11 mouse cellular contexts compared by ENCODE assay signal in the genomic region with DNA sequence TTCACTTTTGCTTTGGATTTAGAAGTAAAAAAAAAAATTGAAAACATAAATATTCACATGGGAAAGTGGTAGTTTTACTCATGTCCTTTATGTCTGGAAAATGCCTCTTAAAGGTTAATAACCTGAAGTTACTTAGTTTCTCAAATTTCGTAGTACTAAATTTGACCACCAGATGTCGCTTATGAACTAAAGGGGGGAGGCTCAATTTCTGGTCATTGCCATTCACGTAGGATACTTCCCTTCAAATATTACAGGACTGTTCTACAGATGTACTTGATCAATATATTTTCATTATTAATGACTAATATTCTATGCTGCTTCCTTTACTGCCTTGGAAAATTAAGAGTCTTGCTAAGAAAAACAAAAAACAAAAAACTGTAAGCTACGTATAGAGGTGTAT.
DNase-seq lines count a peak whose midpoint lies in the region; ATAC-seq and TF ChIP-seq lines count a peak whose summit lies in the region.
"Had no signal": no experiment of that assay in that cellular context is flagged by ENCODE, and none has a peak within 500 bp of the region (broad histone marks: within the 10 kb centered on the region; RNA-seq: fewer than 3 reads in every experiment).

No protein-coding gene starts in this region.

- no peak overlapping the region for H3K27ac ChIP-seq in hindbrain, embryonic 11.5 days (ENCODE audit: low read depth, low read length)
- H3K27ac ChIP-seq in hindbrain, embryonic 12.5 days, result no peak overlapping the region
- H3K27ac ChIP-seq in midbrain, postnatal 0 days (ENCODE audit: low read depth, low read length), result no peak overlapping the region
- no peak overlapping the region for H3K27ac ChIP-seq in midbrain, embryonic 16.5 days (ENCODE audit: low read length)
- H3K27ac ChIP-seq in stomach, postnatal 0 days (replicated peaks), result no peak overlapping the region
- H3K27ac ChIP-seq: liver, embryonic 15.5 days; neural tube, embryonic 12.5 days had no signal

- no peak for ATAC-seq in hindbrain, embryonic 11.5 days (ENCODE audit: low FRiP score)
- no peak for ATAC-seq in hindbrain, embryonic 12.5 days (ENCODE audit: low FRiP score)
- no peak for ATAC-seq in midbrain, postnatal 0 days (ENCODE audit: low FRiP score)
- no peak for ATAC-seq in midbrain, embryonic 16.5 days
- ATAC-seq in common myeloid progenitor, adult 5-6 weeks (replicated peaks; ENCODE audit: low read depth, poor library complexity, severe bottlenecking), result 0 out of 2 replicates have a peak, but pooled peaks have one; percentile 47
- no peak for ATAC-seq in stomach, postnatal 0 days (ENCODE audit: low FRiP score, low TSS enrichment)

- peak; percentile 69 for DNase-seq in hindbrain, embryonic 11.5 days (ENCODE audit: low spot score)
- DNase-seq in midbrain, postnatal 0 days (ENCODE audit: low spot score), result peak; percentile 63
- DNase-seq in stomach, postnatal 0 days (ENCODE audit: low spot score), result no peak
- DNase-seq in left cerebral cortex, postnatal 36 days (ENCODE audit: low spot score in 2 of 2), result no peak
- DNase-seq in kidney, adult 18-20 months, result no peak
- DNase-seq: kidney, postnatal 10 days had no signal

- no peak for TF ChIP-seq EP300 in stomach, postnatal 0 days (optimal IDR thresholded peaks at IDR 0.05)

- no peak overlapping the region for H3K4me3 ChIP-seq in hindbrain, embryonic 11.5 days (ENCODE audit: low read depth, low read length)
- H3K4me3 ChIP-seq in hindbrain, embryonic 12.5 days, result no peak overlapping the region
- no peak overlapping the region for H3K4me3 ChIP-seq in midbrain, postnatal 0 days (ENCODE audit: low read depth, low read length)
- no peak overlapping the region for H3K4me3 ChIP-seq in midbrain, embryonic 16.5 days (ENCODE audit: low read depth, low read length)
- no peak overlapping the region for H3K4me3 ChIP-seq in stomach, postnatal 0 days (ENCODE audit: low read depth, low read length)
- H3K4me3 ChIP-seq: liver, embryonic 15.5 days; neural tube, embryonic 12.5 days had no signal

- H3K9ac ChIP-seq in hindbrain, embryonic 11.5 days (ENCODE audit: low read depth, low read length), result no peak overlapping the region
- no peak overlapping the region for H3K9ac ChIP-seq in hindbrain, embryonic 12.5 days
- H3K9ac ChIP-seq in midbrain, postnatal 0 days (replicated peaks; ENCODE audit: low read length, poor library complexity, severe bottlenecking), result no peak overlapping the region
- H3K9ac ChIP-seq in midbrain, embryonic 16.5 days (ENCODE audit: low read depth, low read length), result no peak overlapping the region
- no peak overlapping the region for H3K9ac ChIP-seq in stomach, postnatal 0 days (ENCODE audit: low read length)
- H3K9ac ChIP-seq: liver, embryonic 15.5 days; neural tube, embryonic 12.5 days had no signal

- no peaks in the 10 kb centered on the region for H3K9me3 ChIP-seq in hindbrain, embryonic 11.5 days (ENCODE audit: control insufficient read depth, low read length)
- H3K9me3 ChIP-seq in hindbrain, embryonic 12.5 days (replicated peaks), result no peaks in the 10 kb centered on the region
- no peaks in the 10 kb centered on the region for H3K9me3 ChIP-seq in midbrain, postnatal 0 days (ENCODE audit: low read length)
- H3K9me3 ChIP-seq in midbrain, embryonic 16.5 days (replicated peaks; ENCODE audit: control insufficient read depth, low read length, poor library complexity, severe bottlenecking), result no peaks in the 10 kb centered on the region
- no peaks in the 10 kb centered on the region for H3K9me3 ChIP-seq in stomach, postnatal 0 days (ENCODE audit: control insufficient read depth, low read length)
- H3K9me3 ChIP-seq: liver, embryonic 15.5 days; neural tube, embryonic 12.5 days had no signal

- no peaks in the 10 kb centered on the region for H3K4me1 ChIP-seq in hindbrain, embryonic 11.5 days (replicated peaks; ENCODE audit: control insufficient read depth, insufficient read depth, low read length)
- H3K4me1 ChIP-seq in hindbrain, embryonic 12.5 days, result no peaks in the 10 kb centered on the region
- H3K4me1 ChIP-seq in midbrain, postnatal 0 days (ENCODE audit: insufficient read depth, low read length), result no peaks in the 10 kb centered on the region
- no peaks in the 10 kb centered on the region for H3K4me1 ChIP-seq in midbrain, embryonic 16.5 days (ENCODE audit: control insufficient read depth, insufficient read depth, low read length)
- no peaks in the 10 kb centered on the region for H3K4me1 ChIP-seq in stomach, postnatal 0 days (replicated peaks; ENCODE audit: control insufficient read depth, insufficient read depth)
- H3K4me1 ChIP-seq: liver, embryonic 15.5 days; neural tube, embryonic 12.5 days had no signal

- TF ChIP-seq CTCF in midbrain, postnatal 0 days (IDR thresholded peaks at IDR 0.05), result peak; percentile 80
- peak; percentile 78 for TF ChIP-seq CTCF in stomach, postnatal 0 days (IDR thresholded peaks at IDR 0.05; ENCODE audit: low read depth)

- intact Hi-C loops in left cerebral cortex, postnatal 36 days (cut with DNase I), result no loop called here

- no peak overlapping the region for H3K4me2 ChIP-seq in hindbrain, embryonic 11.5 days (replicated peaks; ENCODE audit: low read depth, low read length)
- no peak overlapping the region for H3K4me2 ChIP-seq in hindbrain, embryonic 12.5 days (replicated peaks)
- no peak overlapping the region for H3K4me2 ChIP-seq in midbrain, postnatal 0 days (ENCODE audit: low read depth, low read length, poor library complexity, severe bottlenecking)
- no peak overlapping the region for H3K4me2 ChIP-seq in midbrain, embryonic 16.5 days (ENCODE audit: low read length)
- H3K4me2 ChIP-seq in stomach, postnatal 0 days (replicated peaks; ENCODE audit: low read depth), result no peak overlapping the region
- H3K4me2 ChIP-seq: liver, embryonic 15.5 days; neural tube, embryonic 12.5 days had no signal

- H3K36me3 ChIP-seq in hindbrain, embryonic 11.5 days (ENCODE audit: control insufficient read depth, insufficient read depth, low read length), result peaks cover 8% of the 10 kb centered on the region; the same call in 1 of the 2 replicates
- peaks cover 78% of the 10 kb centered on the region for H3K36me3 ChIP-seq in hindbrain, embryonic 12.5 days
- H3K36me3 ChIP-seq in midbrain, postnatal 0 days (ENCODE audit: insufficient read depth, low read length), result peaks cover 57% of the 10 kb centered on the region
- H3K36me3 ChIP-seq in midbrain, embryonic 16.5 days (ENCODE audit: control insufficient read depth, insufficient read depth, low read length), result peaks cover 42% of the 10 kb centered on the region
- H3K36me3 ChIP-seq in stomach, postnatal 0 days (ENCODE audit: control insufficient read depth, insufficient read depth, low read length), result peaks cover 29% of the 10 kb centered on the region

- H3K27me3 ChIP-seq in hindbrain, embryonic 11.5 days (ENCODE audit: control insufficient read depth, insufficient read depth, low read length), result no peaks in the 10 kb centered on the region
- H3K27me3 ChIP-seq in hindbrain, embryonic 12.5 days, result no peaks in the 10 kb centered on the region
- no peaks in the 10 kb centered on the region for H3K27me3 ChIP-seq in midbrain, postnatal 0 days (ENCODE audit: insufficient read depth, low read length)
- H3K27me3 ChIP-seq in midbrain, embryonic 16.5 days (ENCODE audit: control insufficient read depth, insufficient read depth, low read depth, low read length), result no peaks in the 10 kb centered on the region
- no peaks in the 10 kb centered on the region for H3K27me3 ChIP-seq in stomach, postnatal 0 days (ENCODE audit: control insufficient read depth, insufficient read depth, low read length)
- H3K27me3 ChIP-seq: liver, embryonic 15.5 days; neural tube, embryonic 12.5 days had no signal

- WGBS in hindbrain, embryonic 11.5 days, result 48% methylated on average over 4 of the region's 4 CpGs
- WGBS in hindbrain, embryonic 12.5 days, result 48% methylated on average over 4 of the region's 4 CpGs
- 39% methylated on average over 4 of the region's 4 CpGs for WGBS in midbrain, postnatal 0 days
- 42% methylated on average over 4 of the region's 4 CpGs for WGBS in midbrain, embryonic 16.5 days
- WGBS in stomach, postnatal 0 days, result 39% methylated on average over 4 of the region's 4 CpGs

Comparison
In these comparisons a context has a peak if more than half of its experiments do, and no peak if none do; other contexts are left out.
1. DNase-seq: peak in hindbrain, embryonic 11.5 days (single experiment) and midbrain, postnatal 0 days (single experiment); none in stomach, postnatal 0 days (single experiment), left cerebral cortex, postnatal 36 days (0 of 2) and kidney, adult 18-20 months (single experiment).